Mouse (Mus musculus) effector memory CD4-positive, alpha-beta T cell, adult 5 months (primary cell): Measurements from ENCODE around the gene Kif1a. TPM values are rescaled to one million over a fixed set of nuclear protein-coding genes. Genes with fewer than 3 reads are reported as not detected.

Experiments used
- polyA plus RNA-seq: library from polyadenylated mRNA; unstranded; fragments of 100-300 nt; shearing (Covaris generic); gene quantifications from one replicate; pipeline ENCODE4 v1.2.1, GENCODE M21; 2017

Kif1a gene
- not detected for polyA plus RNA-seq

GRCm38 (mm10) chr1:93101571-93102061 is at the start of gene Kif1a:
Kif1a (minus strand) TSS chr1:93101951.

GRCm38 (mm10) chr1:93135036-93135526 is 33.3 kb upstream of the Kif1a start, which contains the start of gene Agxt:
Agxt (plus strand) TSS chr1:93135240.

GRCm38 (mm10) chr1:93006061-93006460 is 95.7 kb downstream of the Kif1a start, which contains the start of gene Aqp12:
Aqp12 (plus strand) TSS chr1:93006334.

Other genes starting within 250 kb of the Kif1a start
- gene Ankmy1, start 199.0 kb downstream of the Kif1a start, polyA plus RNA-seq = 0.19 TPM
- gene Dusp28, start 195.0 kb downstream of the Kif1a start, polyA plus RNA-seq = 5.4 TPM
- gene Rnpepl1, start 191.2 kb downstream of the Kif1a start, polyA plus RNA-seq = 83.4 TPM
- 7.4 TPM for gene Capn10, start 167.6 kb downstream of the Kif1a start, polyA plus RNA-seq
- 0.57 TPM for gene Gpr35, start 151.1 kb downstream of the Kif1a start, polyA plus RNA-seq
- gene Aqp12, start 95.6 kb downstream of the Kif1a start, polyA plus RNA-seq = not detected
- not detected for gene Agxt, start 33.3 kb upstream of the Kif1a start, polyA plus RNA-seq
- gene 2310007B03Rik, start 59.0 kb upstream of the Kif1a start, polyA plus RNA-seq = not detected
- gene Crocc2, start 66.8 kb upstream of the Kif1a start, polyA plus RNA-seq = 0.05 TPM
- gene Sned1, start 133.9 kb upstream of the Kif1a start, polyA plus RNA-seq = not detected
- gene Mterf4, start 204.0 kb upstream of the Kif1a start, polyA plus RNA-seq = 4.8 TPM
- 39.8 TPM for gene Ppp1r7, start 240.9 kb upstream of the Kif1a start, polyA plus RNA-seq
- 0.56 TPM for gene Pask, start 241.5 kb upstream of the Kif1a start, polyA plus RNA-seq